Mouse (Mus musculus) heart, adult 8-10 months (tissue): ENCODE data around the gene Car11. TPM values are rescaled to one million over a fixed set of nuclear protein-coding genes. Genes with fewer than 3 reads are reported as not detected.
"Not testable (repeated sequence)": the region's sequence is repeated elsewhere in the genome, so short reads cannot be mapped to it uniquely, and the experiment has no call there.

Source experiments
- DNase-seq: peaks from one replicate; pipeline ENCODE4 v3.0.0; 2022; ENCODE audit warnings: low spot score
- total RNA-seq, 4 experiments: library from RNA; stranded (reverse); gene quantifications; 2 replicates each; pipeline ENCODE4 v1.2.4; 2022

The Car11 gene
- total RNA-seq: 1 to 10 TPM; 5.5 to 8.7 (median 8.1) TPM

GRCm38 (mm10) chr7:45699523-45700141, at the start of gene Car11:
Gene Car11 (plus strand): TSS chr7:45699843.
- no peak for DNase-seq

GRCm38 (mm10) chr7:45650484-45650883, 49.2 kb upstream of the Car11 start:
- not testable (repeated sequence) for DNase-seq

DNA sequence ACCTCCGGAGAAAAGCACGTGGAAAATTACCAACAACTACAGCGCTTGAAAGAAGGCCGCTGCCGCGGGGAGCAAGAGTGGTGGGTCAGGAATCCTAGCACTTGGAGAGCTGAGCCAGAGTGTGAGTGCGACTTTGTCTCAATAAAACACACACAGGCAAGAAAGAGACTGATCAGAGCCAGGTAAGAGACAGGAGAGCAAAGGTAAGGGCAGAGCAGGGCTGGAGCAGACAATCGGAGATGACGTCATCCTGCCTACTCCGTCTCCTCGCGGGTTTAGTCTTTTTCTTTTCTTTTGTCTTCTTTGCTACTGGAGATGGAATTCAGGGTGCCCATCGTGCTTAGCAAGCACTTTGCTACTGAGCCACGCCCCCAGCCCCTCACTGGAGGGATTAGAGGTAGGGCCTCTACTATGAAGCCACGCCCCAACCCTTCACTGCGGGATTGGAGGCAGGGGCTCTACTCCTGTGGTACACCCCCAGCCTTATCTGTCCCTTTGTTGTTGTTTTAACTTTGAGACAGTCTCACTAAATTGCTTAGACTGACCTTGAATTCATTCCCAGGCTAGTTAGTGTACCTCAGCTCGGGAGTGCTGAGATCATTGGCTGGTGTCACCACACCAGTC, 45.1 kb upstream of the Car11 start:
- DNase-seq: no peak

- DNase-seq: no peak
These were observed 38.7 kb upstream of the Car11 start for GRCm38 (mm10) chr7:45660746-45661478.

GRCm38 (mm10) chr7:45661702-45662101, 37.9 kb upstream of the Car11 start:
- not testable (repeated sequence) for DNase-seq

- no peak for DNase-seq
These were observed 34.1 kb upstream of the Car11 start for GRCm38 (mm10) chr7:45665303-45666138.

DNA sequence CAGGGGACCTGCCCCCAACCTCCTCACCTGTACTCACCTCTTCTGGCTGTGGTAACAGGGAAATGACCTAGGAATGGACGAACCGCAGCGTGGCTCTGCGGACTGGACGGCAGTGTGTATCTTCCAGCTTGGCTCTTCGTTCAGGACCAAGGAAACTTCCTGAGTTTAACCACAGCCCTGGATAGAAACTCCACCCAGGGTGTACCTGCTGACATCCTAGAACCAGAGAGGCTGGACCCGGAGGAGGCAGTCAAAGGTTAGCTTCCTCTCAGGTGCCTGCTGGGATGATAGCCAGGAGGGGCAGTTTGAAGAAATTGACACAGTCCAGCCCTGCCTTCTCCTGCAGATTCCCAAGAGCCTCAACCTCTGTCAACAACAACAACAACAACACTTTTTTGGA, 33.5 kb upstream of the Car11 start, which contains the start of gene Fut2:
Gene Fut2 (minus strand): TSS at position 234 of the 400 bp plus-strand sequence.
- DNase-seq: no peak

- DNase-seq: no peak
These were observed 31.9 kb upstream of the Car11 start for GRCm38 (mm10) chr7:45667761-45668160.

- DNase-seq: no peak
These were observed 30.7 kb upstream of the Car11 start for GRCm38 (mm10) chr7:45668921-45669320.

DNA sequence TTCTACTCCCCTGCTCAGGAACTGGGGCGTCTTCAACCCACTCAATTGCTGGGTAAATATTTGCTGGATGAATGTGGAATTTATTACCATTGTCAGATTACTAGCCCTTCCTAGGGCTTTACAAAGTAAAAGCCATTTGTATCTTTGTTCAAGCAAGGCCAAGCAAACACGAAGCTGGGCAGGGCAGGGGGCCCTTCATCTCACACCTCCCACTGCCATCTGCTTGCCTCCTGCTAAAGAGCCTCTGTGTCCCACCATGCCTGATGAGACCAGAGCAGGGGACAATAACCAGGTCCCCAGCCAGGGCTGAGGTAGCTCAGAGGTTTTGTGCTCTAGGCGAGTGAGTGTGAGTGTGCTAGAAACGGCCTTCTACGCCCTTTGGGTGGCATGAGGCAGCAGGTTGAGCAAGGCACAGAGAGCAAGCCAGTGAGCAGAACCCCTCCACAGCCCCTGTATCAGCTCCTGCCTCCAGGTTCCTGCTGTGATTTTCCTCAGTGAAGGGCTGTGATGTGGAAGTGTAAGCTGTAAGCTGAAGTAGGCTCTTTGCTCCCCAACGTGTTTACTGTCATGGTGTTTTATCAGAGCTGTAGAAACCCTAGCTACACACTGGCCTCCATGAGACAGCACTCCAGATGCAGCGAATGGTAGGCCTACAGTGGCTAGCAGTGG, 21.9 kb upstream of the Car11 start:
- DNase-seq: no peak

GRCm38 (mm10) chr7:45678513-45678912, 21.1 kb upstream of the Car11 start:
- no peak for DNase-seq

GRCm38 (mm10) chr7:45679966-45680621, 19.5 kb upstream of the Car11 start:
- peak; percentile 77 for DNase-seq

DNA sequence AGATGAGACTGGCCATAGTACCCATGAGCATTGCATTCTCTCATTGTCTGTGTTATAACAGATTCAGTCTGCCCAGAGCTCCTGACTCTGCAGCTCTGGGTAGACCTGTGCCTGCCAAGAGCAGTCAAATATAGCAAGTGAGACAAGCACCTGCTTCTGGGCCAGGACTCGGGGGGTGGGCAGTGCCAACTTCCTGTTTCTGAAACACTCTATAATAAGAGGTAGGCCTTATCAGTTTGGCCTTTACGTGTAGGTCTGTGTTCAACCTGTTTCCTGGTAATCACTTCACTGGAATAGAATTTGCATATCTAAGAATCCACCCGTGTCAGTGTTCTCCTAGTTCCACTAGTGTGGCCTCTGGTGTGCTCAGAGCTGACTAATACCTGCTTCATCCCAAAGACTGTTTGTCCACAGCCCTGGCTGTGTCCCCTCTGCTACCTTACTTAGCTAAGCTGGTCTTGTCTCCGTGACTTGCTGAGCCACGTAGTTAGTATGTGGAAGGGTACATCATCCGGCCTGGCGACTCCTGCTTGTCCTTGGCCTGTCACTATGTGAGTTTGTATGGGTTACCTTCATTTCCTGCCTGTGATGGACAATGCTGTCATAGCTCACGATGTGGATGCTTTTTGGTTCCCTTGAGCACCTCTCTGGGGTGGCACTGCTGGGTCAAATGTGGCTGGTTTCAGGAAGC, 18.5 kb upstream of the Car11 start:
- peak; percentile 73 for DNase-seq

DNA sequence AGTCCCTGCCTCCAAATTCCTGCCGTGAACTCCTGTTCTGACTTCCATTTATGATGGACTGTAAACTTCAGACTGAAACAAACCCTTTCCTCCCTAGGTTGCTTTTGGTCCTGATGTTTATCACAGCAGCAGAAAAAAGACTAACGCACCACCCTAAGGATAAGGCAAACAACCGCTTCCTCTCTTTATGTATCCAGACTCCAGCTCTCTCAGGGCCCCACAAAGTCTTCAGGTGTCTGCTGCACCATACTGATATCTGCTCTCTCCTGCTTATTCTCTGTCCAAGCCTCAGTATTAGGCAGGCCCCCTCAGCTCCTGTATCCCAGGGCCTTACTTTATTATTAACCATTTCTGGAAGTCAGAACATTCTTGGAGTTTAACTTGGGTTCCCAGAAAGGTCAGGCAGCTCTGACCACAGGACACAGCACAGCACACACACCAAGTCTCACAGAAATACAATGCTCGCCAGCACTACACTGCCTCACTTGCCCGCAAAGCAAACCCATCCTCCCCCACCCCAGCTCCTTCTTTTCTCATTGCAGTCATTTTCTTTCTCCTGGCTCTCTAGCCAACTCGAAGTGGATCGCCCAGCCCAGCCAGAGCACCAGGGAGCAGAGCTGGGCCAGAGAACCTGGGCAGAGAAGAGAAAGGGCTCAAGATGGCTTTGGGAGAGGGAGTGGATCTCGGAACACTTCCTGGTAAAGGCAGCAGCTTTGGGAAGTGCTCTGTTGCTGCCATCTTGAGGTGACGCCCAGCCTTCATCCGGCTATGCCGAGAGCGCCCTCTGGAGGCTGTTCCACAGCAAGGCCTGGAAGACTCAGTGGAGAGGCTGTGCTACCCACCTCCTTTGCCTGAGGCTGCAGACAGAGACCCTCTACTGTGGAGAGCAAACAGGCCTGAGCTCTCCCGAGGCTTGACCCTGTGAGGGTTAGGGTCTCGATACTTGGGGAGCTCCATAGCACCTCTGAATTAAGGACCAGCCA, 17.2 kb upstream of the Car11 start:
- DNase-seq: peak; percentile 82

DNA sequence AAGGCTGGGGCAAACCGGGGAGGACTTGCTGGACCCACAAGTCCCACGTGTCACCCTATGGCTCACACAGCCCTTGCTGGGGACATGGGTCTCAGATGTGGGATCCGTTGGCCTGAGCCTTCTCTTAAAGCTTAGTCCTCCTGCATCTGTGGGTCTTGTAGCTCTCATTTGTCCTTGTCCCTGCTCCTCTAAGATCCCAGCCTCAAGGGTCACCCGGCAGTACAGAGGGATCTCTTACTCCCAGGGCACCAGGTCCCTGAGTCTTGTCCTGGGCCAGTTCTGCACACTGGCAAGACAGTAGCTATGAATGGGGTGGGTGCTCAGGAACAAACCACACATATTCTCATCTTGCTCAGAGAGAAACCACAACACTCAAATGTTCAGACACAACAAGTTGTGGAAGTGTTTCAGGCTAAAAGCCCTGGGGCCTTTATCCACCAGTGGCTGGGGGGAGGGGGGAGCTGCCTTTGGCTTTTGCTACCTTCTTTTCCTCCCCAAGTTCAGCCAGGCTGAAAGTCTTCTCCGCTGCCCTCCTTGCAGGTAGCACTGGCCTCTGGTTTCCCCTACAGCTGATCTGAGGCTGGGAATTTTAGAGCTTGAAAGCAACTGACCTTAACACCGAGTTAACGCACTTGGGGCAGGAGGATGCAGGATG, 16.1 kb upstream of the Car11 start, which contains the start of gene Ntn5:
Gene Ntn5 (plus strand): TSS at position 627 of the 655 bp plus-strand sequence.
- DNase-seq: no peak

GRCm38 (mm10) chr7:45685811-45686210, 13.8 kb upstream of the Car11 start:
- no peak for DNase-seq

GRCm38 (mm10) chr7:45686841-45687240, 12.8 kb upstream of the Car11 start:
- no peak for DNase-seq

DNA sequence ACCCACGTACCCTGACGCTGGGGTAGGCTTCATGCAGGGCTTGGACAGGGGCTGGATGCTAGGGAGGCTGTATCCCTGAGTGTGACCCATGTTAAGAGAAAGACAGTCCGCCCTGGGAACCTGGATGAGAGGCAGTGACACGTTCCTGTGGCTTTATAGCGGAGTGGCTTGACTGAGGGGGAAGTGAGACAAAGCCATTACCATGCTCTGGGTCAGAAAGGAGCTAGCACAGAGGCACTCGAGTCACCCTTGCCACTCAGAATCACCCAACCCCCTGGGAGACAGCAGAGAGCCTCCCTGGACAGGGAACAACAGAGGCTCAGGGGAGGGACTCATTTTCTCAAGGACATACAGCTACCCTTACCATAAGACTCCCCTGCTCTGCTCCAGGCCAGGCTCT, 10.5 kb upstream of the Car11 start:
- DNase-seq: no peak
